Mouse (Mus musculus): ENCODE data around the gene Arhgef10l.

GRCm38 (mm10) chr4:140549975-140550374 is 115.8 kb downstream of the Arhgef10l start:
- no peak for TF ChIP-seq USF1 (IDR thresholded peaks at IDR 0.05; ENCODE audit: low read depth)
- TF ChIP-seq CEBPB (IDR thresholded peaks at IDR 0.05; ENCODE audit: insufficient read depth, poor library complexity, severe bottlenecking) = no peak
- no peak for TF ChIP-seq MYOD1 (IDR thresholded peaks at IDR 0.05; ENCODE audit: control insufficient read depth in 1 of 3, insufficient read length in 2 of 3, low read depth in 2 of 3)
- no peak for TF ChIP-seq POLR2A (IDR thresholded peaks at IDR 0.05; ENCODE audit: insufficient read length, low read depth)
- TF ChIP-seq SRF (IDR thresholded peaks at IDR 0.05; ENCODE audit: control insufficient read depth, insufficient read length, low read depth) = no peak
- no peak for TF ChIP-seq E2F4 (IDR thresholded peaks at IDR 0.05; ENCODE audit: insufficient read depth)
- TF ChIP-seq POLR2AphosphoS2 (IDR thresholded peaks at IDR 0.05; ENCODE audit: insufficient read length, low read depth) = no peak
- no peak for TF ChIP-seq MYOG (IDR thresholded peaks at IDR 0.05; ENCODE audit: control insufficient read depth in 1 of 3, insufficient read depth in 1 of 3, insufficient read length in 2 of 3, low read depth in 2 of 3)
- TF ChIP-seq TCF12 (IDR thresholded peaks at IDR 0.05; ENCODE audit: insufficient read depth, poor library complexity, severe bottlenecking) = no peak
- TF ChIP-seq MAX (IDR thresholded peaks at IDR 0.05; ENCODE audit: low read depth) = no peak
